Mouse (Mus musculus) E14TG2a.4 (cell line): ENCODE results near the gene Lrba.
A peak's percentile ranks its signal among the peaks of the same experiment; 100 is the strongest.

ENCODE experiments used
- H3K27me3 ChIP-seq: 2 replicates; pipeline ENCODE4 v1.6.1; 2014; ENCODE audit warnings: low read length, control low read depth; ENCODE audit not compliant: insufficient read depth
- H3K36me3 ChIP-seq: 2 replicates; pipeline ENCODE4 v1.6.1; 2014; ENCODE audit warnings: low read length, control low read depth; ENCODE audit not compliant: insufficient read depth
- H3K4me1 ChIP-seq: replicated peaks from 2 replicates; pipeline ENCODE4 v1.6.1; 2014; ENCODE audit warnings: low read depth, low read length, control low read depth
- H3K4me3 ChIP-seq: replicated peaks from 2 replicates; pipeline ENCODE4 v1.5.1; 2014; ENCODE audit warnings: mild to moderate bottlenecking, low read length
- H3K9me3 ChIP-seq: 2 replicates; pipeline ENCODE4 v1.6.1; 2014; ENCODE audit warnings: low read length, control low read depth
- CTCF ChIP-seq: conservative IDR thresholded peaks from 2 replicates; pipeline ENCODE4 v1.5.1; 2014; ENCODE audit warnings: low read length
- NANOG ChIP-seq: IDR thresholded peaks from 2 replicates; pipeline ENCODE4 v1.6.1; 2014; ENCODE audit warnings: borderline replicate concordance, low read length, mixed read lengths
- POU5F1 ChIP-seq: IDR thresholded peaks from 2 replicates; pipeline ENCODE4 v1.6.1; 2014; ENCODE audit warnings: low read length, borderline replicate concordance

The Lrba gene

GRCm38 (mm10) chr3:86541863-86542397 lies 317.4 kb downstream of the Lrba start:
- Histone ChIP-seq H3K4me1 (peaks cover 24% of the 10 kb centered on the region), H3K36me3 (no peaks in the 10 kb centered on the region), H3K27me3 (peaks cover 11% of the 10 kb centered on the region), H3K4me3 (no peak overlapping the region), H3K9me3 (no peaks in the 10 kb centered on the region)
- TF ChIP-seq CTCF = no peak
- TF ChIP-seq NANOG = no peak
- TF ChIP-seq POU5F1 = no peak

- no peak overlapping the region for H3K4me3 ChIP-seq
- peaks cover 25% of the 10 kb centered on the region for H3K4me1 ChIP-seq
- H3K36me3 ChIP-seq = no peaks in the 10 kb centered on the region
- peaks cover 35% of the 10 kb centered on the region for H3K27me3 ChIP-seq
- no peaks in the 10 kb centered on the region for H3K9me3 ChIP-seq
- TF ChIP-seq CTCF = no peak
- TF ChIP-seq POU5F1 = no peak
- TF ChIP-seq NANOG = no peak
Measured at GRCm38 (mm10) chr3:86544785-86545184, 320.3 kb downstream of the Lrba start.

GRCm38 (mm10) chr3:86545945-86546344 lies 321.5 kb downstream of the Lrba start:
- H3K4me3 ChIP-seq = no peak overlapping the region
- no peaks in the 10 kb centered on the region for H3K36me3 ChIP-seq
- TF ChIP-seq NANOG (no peak), POU5F1 (no peak), CTCF (no peak)
- no peaks in the 10 kb centered on the region for H3K9me3 ChIP-seq
- peaks cover 34% of the 10 kb centered on the region for H3K4me1 ChIP-seq
- H3K27me3 ChIP-seq = peaks cover 45% of the 10 kb centered on the region

- H3K36me3 ChIP-seq = no peaks in the 10 kb centered on the region
- H3K4me3 ChIP-seq = peak overlapping the region; percentile 76
- TF ChIP-seq CTCF = no peak
- TF ChIP-seq POU5F1 = no peak
- TF ChIP-seq NANOG = no peak
- peaks cover 37% of the 10 kb centered on the region for H3K4me1 ChIP-seq
- H3K27me3 ChIP-seq = peaks cover 49% of the 10 kb centered on the region
- no peaks in the 10 kb centered on the region for H3K9me3 ChIP-seq
Measured at GRCm38 (mm10) chr3:86546471-86547250, 322.2 kb downstream of the Lrba start.

GRCm38 (mm10) chr3:86547251-86547791 lies 322.8 kb downstream of the Lrba start:
- no peak for TF ChIP-seq CTCF
- H3K27me3 ChIP-seq = peaks cover 49% of the 10 kb centered on the region
- peak overlapping the region; percentile 76 for H3K4me3 ChIP-seq
- peaks cover 37% of the 10 kb centered on the region for H3K4me1 ChIP-seq
- H3K36me3 ChIP-seq = no peaks in the 10 kb centered on the region
- no peaks in the 10 kb centered on the region for H3K9me3 ChIP-seq

- Histone ChIP-seq H3K9me3 (no peaks in the 10 kb centered on the region), H3K4me1 (peaks cover 37% of the 10 kb centered on the region), H3K36me3 (no peaks in the 10 kb centered on the region), H3K4me3 (peak within 1 kb of the TSS; percentile 76), H3K27me3 (peaks cover 49% of the 10 kb centered on the region)
- TF ChIP-seq CTCF = no peak
- no peak for TF ChIP-seq NANOG
Measured at GRCm38 (mm10) chr3:86548091-86549015, 323.9 kb downstream of the Lrba start, which contains the start of gene Mab21l2. Gene Mab21l2 (minus strand): TSS chr3:86548629.

- H3K4me1 ChIP-seq = peaks cover 37% of the 10 kb centered on the region
- peak overlapping the region; percentile 57 for H3K4me3 ChIP-seq
- H3K9me3 ChIP-seq = no peaks in the 10 kb centered on the region
- no peak for TF ChIP-seq POU5F1
- TF ChIP-seq NANOG = no peak
- TF ChIP-seq CTCF = no peak
- H3K27me3 ChIP-seq = peaks cover 49% of the 10 kb centered on the region
- no peaks in the 10 kb centered on the region for H3K36me3 ChIP-seq
Measured at GRCm38 (mm10) chr3:86550301-86551010, 326.0 kb downstream of the Lrba start.
